Mouse (Mus musculus): ENCODE measurements at regions not wholly inside any gene's neighbourhood (a gene's known extent, or its start where the extent isn't known, plus 50 kb on each side); places are given as distances from the start of the nearest gene placed in this dataset.

DNA sequence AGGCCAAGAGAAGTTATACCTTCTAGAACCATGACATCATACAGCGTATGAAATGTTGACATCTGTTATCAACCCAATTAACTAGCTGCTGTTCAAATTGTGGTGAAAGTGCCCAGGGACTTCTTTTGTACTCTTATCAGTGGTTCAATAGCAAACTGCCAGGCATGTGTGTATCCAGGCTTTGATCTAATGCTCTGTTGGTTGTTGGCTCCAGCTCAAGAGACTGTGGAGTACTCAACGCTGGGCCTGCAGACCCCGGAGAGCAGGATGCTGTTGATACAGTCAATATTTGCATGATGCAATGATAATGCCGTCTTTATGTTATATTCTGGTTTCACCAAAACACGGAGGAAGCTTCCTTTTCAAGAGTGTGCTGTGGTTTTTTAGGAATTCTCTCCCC lies 102.9 kb downstream of the Mbip start:
- no peaks in the 10 kb centered on the region for H3K36me3 ChIP-seq (ENCODE audit: control insufficient read depth, insufficient read depth, low read length)
- no peak overlapping the region for H3K4me3 ChIP-seq (ENCODE audit: low read depth, low read length)
- no peak for ATAC-seq
- 71% methylated on average over 5 of the region's 5 CpGs for WGBS
- no peaks in the 10 kb centered on the region for H3K9me3 ChIP-seq (replicated peaks; ENCODE audit: control insufficient read depth, low read length, poor library complexity, severe bottlenecking)
- no peak overlapping the region for H3K4me2 ChIP-seq (ENCODE audit: low read length)
- H3K27me3 ChIP-seq (ENCODE audit: control insufficient read depth, insufficient read depth, low read depth, low read length): no peaks in the 10 kb centered on the region
- no peaks in the 10 kb centered on the region for H3K4me1 ChIP-seq (ENCODE audit: control insufficient read depth, insufficient read depth, low read length)
- no peak overlapping the region for H3K9ac ChIP-seq (ENCODE audit: low read depth, low read length)
- H3K27ac ChIP-seq (ENCODE audit: low read length): no peak overlapping the region

- H3K9me3 ChIP-seq (replicated peaks; ENCODE audit: control insufficient read depth, low read length, poor library complexity, severe bottlenecking): no peaks in the 10 kb centered on the region
- H3K4me1 ChIP-seq (ENCODE audit: control insufficient read depth, insufficient read depth, low read length): no peaks in the 10 kb centered on the region
- H3K27ac ChIP-seq (ENCODE audit: low read length): no peak overlapping the region
- H3K4me3 ChIP-seq (ENCODE audit: low read depth, low read length): no peak overlapping the region
- no peaks in the 10 kb centered on the region for H3K36me3 ChIP-seq (ENCODE audit: control insufficient read depth, insufficient read depth, low read length)
- 18% methylated on average over 5 of the region's 5 CpGs for WGBS
- no peak overlapping the region for H3K4me2 ChIP-seq (ENCODE audit: low read length)
- H3K27me3 ChIP-seq (ENCODE audit: control insufficient read depth, insufficient read depth, low read depth, low read length): no peaks in the 10 kb centered on the region
- ATAC-seq: no peak
- no peak overlapping the region for H3K9ac ChIP-seq (ENCODE audit: low read depth, low read length)
These were observed 104.0 kb downstream of the Mbip start for GRCm38 (mm10) chr12:56241735-56242134.

DNA sequence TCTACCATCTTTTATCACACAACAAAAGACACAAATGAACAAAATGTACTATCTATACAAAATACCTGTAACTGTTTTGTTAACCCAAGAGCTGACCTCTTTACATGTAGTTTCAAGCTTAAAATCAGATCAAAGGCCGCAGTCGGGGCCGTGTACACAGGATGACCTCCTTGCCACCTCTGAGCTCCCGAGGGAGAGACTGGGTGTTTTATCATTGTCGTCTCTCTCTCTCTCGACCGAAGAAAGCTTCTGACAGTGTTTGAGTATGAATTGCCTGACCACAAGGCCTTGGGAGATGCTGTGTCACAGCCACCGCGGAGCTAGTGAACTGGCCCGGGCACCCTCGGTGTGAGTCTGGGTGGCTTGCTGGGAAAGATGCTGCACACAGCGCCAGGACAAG lies 105.5 kb downstream of the Mbip start:
- Histone ChIP-seq H3K27ac (ENCODE audit: low read length) (no peak overlapping the region), H3K9ac (ENCODE audit: low read depth, low read length) (no peak overlapping the region), H3K4me1 (ENCODE audit: control insufficient read depth, insufficient read depth, low read length) (no peaks in the 10 kb centered on the region), H3K4me2 (ENCODE audit: low read length) (no peak overlapping the region), H3K9me3 (replicated peaks; ENCODE audit: control insufficient read depth, low read length, poor library complexity, severe bottlenecking) (no peaks in the 10 kb centered on the region), H3K27me3 (ENCODE audit: control insufficient read depth, insufficient read depth, low read depth, low read length) (no peaks in the 10 kb centered on the region), H3K4me3 (ENCODE audit: low read depth, low read length) (no peak overlapping the region), H3K36me3 (ENCODE audit: control insufficient read depth, insufficient read depth, low read length) (no peaks in the 10 kb centered on the region)
- 56% methylated on average over 12 of the region's 12 CpGs for WGBS
- no peak for ATAC-seq

DNA sequence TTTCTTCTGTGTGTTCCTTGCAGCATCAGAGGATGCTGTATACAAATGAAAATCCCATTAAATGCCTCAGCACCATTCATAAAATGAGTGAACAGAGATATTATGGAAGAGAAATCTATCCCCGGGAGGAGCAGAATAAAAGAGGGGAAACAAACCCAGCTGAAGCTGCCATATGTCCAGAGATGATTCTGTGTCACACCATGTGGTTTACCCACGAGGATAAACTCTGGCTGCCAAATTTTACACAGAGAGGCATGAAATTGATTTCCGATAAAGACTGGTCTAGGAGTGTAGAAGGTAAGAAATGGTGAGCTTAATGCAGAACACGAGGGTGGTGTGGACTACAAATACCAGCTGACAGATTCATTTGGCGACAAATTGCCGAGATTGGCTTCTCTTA lies 111.1 kb downstream of the Mbip start:
- Histone ChIP-seq H3K27me3 (ENCODE audit: control insufficient read depth, insufficient read depth, low read depth, low read length) (no peaks in the 10 kb centered on the region), H3K27ac (ENCODE audit: low read length) (no peak overlapping the region), H3K4me2 (ENCODE audit: low read length) (no peak overlapping the region), H3K9me3 (replicated peaks; ENCODE audit: control insufficient read depth, low read length, poor library complexity, severe bottlenecking) (no peaks in the 10 kb centered on the region), H3K4me1 (ENCODE audit: control insufficient read depth, insufficient read depth, low read length) (no peaks in the 10 kb centered on the region), H3K36me3 (ENCODE audit: control insufficient read depth, insufficient read depth, low read length) (no peaks in the 10 kb centered on the region), H3K9ac (ENCODE audit: low read depth, low read length) (no peak overlapping the region), H3K4me3 (ENCODE audit: low read depth, low read length) (no peak overlapping the region)
- WGBS: 57% methylated on average over 6 of the region's 6 CpGs
- no peak for ATAC-seq

DNA sequence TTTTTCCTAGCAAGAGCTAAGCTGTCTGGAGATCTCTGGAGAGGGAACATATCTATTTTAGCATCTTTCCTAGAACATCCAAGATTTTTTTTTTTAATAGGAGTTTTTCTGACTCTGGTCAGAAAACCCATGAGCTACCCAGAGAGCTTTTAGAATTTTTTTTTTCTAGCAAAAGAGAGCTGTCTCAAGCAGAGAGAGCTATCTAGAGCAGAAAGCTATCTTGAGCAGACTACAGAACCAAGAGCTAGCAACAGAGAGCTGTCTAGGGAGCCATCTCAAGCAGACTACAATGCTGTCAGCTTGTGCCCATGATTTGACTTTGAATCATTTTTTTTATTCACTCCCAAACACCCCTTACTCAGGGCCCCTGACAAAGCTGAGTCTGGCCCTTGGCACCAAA lies 112.5 kb downstream of the Mbip start:
- no peaks in the 10 kb centered on the region for H3K9me3 ChIP-seq (replicated peaks; ENCODE audit: control insufficient read depth, low read length, poor library complexity, severe bottlenecking)
- H3K4me3 ChIP-seq (ENCODE audit: low read depth, low read length): no peak overlapping the region
- no peak overlapping the region for H3K9ac ChIP-seq (ENCODE audit: low read depth, low read length)
- H3K4me1 ChIP-seq (ENCODE audit: control insufficient read depth, insufficient read depth, low read length): no peaks in the 10 kb centered on the region
- H3K27me3 ChIP-seq (ENCODE audit: control insufficient read depth, insufficient read depth, low read depth, low read length): no peaks in the 10 kb centered on the region
- H3K36me3 ChIP-seq (ENCODE audit: control insufficient read depth, insufficient read depth, low read length): no peaks in the 10 kb centered on the region
- H3K4me2 ChIP-seq (ENCODE audit: low read length): no peak overlapping the region
- no peak for ATAC-seq
- no peak overlapping the region for H3K27ac ChIP-seq (ENCODE audit: low read length)

GRCm38 (mm10) chr12:56224142-56224895 lies 121.4 kb downstream of the Mbip start:
- no peaks in the 10 kb centered on the region for H3K4me1 ChIP-seq (ENCODE audit: control insufficient read depth, insufficient read depth, low read length)
- no peak overlapping the region for H3K4me3 ChIP-seq (ENCODE audit: low read depth, low read length)
- no peak for ATAC-seq
- H3K27ac ChIP-seq (ENCODE audit: low read length): no peak overlapping the region
- WGBS: 94% methylated on average over 3 of the region's 3 CpGs
- H3K4me2 ChIP-seq (ENCODE audit: low read length): no peak overlapping the region
- H3K9ac ChIP-seq (ENCODE audit: low read depth, low read length): no peak overlapping the region
- H3K27me3 ChIP-seq (ENCODE audit: control insufficient read depth, insufficient read depth, low read depth, low read length): no peaks in the 10 kb centered on the region
- no peaks in the 10 kb centered on the region for H3K36me3 ChIP-seq (ENCODE audit: control insufficient read depth, insufficient read depth, low read length)
- H3K9me3 ChIP-seq (replicated peaks; ENCODE audit: control insufficient read depth, low read length, poor library complexity, severe bottlenecking): no peaks in the 10 kb centered on the region

DNA sequence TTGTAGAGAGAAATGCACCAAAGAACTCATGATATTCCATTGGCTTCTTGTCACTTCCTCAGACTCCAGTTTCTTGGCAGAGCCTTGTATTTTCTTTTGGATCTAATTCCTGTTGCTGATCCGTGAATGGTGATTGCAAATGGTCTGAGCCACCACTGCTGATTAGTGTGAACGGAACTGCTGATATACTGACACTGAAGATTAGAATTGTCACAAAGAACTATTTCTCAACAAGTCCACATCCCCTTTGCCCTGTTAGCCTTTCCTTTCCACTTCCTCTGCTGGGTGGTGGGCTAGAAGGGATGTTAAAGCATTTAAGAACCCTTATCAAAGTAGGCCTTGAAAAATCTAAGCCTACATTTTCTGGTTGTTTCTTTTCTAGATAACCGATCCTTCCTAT lies 152.2 kb downstream of the Mbip start:
- Histone ChIP-seq H3K27me3 (ENCODE audit: control insufficient read depth, insufficient read depth, low read depth, low read length) (no peaks in the 10 kb centered on the region), H3K4me3 (ENCODE audit: low read depth, low read length) (no peak overlapping the region), H3K27ac (ENCODE audit: low read length) (no peak overlapping the region), H3K4me1 (ENCODE audit: control insufficient read depth, insufficient read depth, low read length) (no peaks in the 10 kb centered on the region), H3K36me3 (ENCODE audit: control insufficient read depth, insufficient read depth, low read length) (no peaks in the 10 kb centered on the region), H3K9me3 (replicated peaks; ENCODE audit: control insufficient read depth, low read length, poor library complexity, severe bottlenecking) (no peaks in the 10 kb centered on the region), H3K9ac (ENCODE audit: low read depth, low read length) (no peak overlapping the region), H3K4me2 (ENCODE audit: low read length) (no peak overlapping the region)
- no peak for ATAC-seq
- WGBS: 91% methylated on average over 3 of the region's 3 CpGs

DNA sequence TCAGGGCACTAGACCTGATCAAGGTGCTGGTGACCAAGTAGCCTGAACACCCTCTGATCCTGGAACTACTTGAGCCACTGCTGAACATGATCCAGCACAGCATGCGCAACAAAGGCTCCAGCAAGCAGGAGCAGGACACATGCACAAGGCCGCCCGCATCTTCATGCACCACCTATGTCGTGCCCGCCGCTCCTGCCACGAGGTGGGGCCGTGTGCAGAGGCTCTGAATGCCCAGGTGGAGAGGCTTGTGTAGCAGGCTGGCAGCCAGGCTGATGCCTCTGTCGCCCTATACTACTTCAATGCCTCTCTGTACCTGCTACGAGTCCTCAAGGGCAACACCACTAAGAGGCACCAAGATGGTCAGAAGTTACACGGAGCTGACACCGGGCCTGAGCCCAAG lies 156.1 kb downstream of the Mbip start:
- H3K4me1 ChIP-seq (ENCODE audit: control insufficient read depth, insufficient read depth, low read length): no peaks in the 10 kb centered on the region
- no peak overlapping the region for H3K9ac ChIP-seq (ENCODE audit: low read depth, low read length)
- no peak for ATAC-seq
- H3K4me2 ChIP-seq (ENCODE audit: low read length): no peak overlapping the region
- no peaks in the 10 kb centered on the region for H3K27me3 ChIP-seq (ENCODE audit: control insufficient read depth, insufficient read depth, low read depth, low read length)
- 95% methylated on average over 12 of the region's 12 CpGs for WGBS
- no peak overlapping the region for H3K4me3 ChIP-seq (ENCODE audit: low read depth, low read length)
- H3K9me3 ChIP-seq (replicated peaks; ENCODE audit: control insufficient read depth, low read length, poor library complexity, severe bottlenecking): no peaks in the 10 kb centered on the region
- no peak overlapping the region for H3K27ac ChIP-seq (ENCODE audit: low read length)
- H3K36me3 ChIP-seq (ENCODE audit: control insufficient read depth, insufficient read depth, low read length): no peaks in the 10 kb centered on the region

DNA sequence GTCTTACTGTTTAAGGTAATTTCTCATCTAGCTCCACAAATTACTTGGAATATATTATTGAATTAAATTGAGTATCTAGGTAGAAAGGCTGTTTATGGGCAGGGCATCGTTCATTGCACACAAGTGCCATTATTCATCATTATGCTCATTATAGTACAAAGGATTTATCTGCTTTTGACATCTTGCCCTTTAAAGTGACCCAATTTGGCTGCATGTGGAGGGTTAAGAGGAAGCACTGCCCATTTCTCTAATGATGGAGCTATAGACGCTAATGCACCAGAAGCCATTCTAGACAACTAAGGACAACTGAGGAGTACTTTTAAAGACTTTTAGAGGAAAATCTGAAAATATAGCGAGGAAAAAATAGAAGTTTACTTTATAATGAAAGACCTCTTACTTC lies 185.0 kb downstream of the Mbip start:
- H3K27ac ChIP-seq (ENCODE audit: low read length): no peak overlapping the region
- H3K4me1 ChIP-seq (ENCODE audit: control insufficient read depth, insufficient read depth, low read length): no peaks in the 10 kb centered on the region
- H3K4me3 ChIP-seq (ENCODE audit: low read depth, low read length): no peak overlapping the region
- ATAC-seq: no peak
- no peak overlapping the region for H3K4me2 ChIP-seq (ENCODE audit: low read length)
- no peak overlapping the region for H3K9ac ChIP-seq (ENCODE audit: low read depth, low read length)
- H3K9me3 ChIP-seq (replicated peaks; ENCODE audit: control insufficient read depth, low read length, poor library complexity, severe bottlenecking): no peaks in the 10 kb centered on the region
- 74% methylated on average over 3 of the region's 3 CpGs for WGBS
- no peaks in the 10 kb centered on the region for H3K36me3 ChIP-seq (ENCODE audit: control insufficient read depth, insufficient read depth, low read length)
- H3K27me3 ChIP-seq (ENCODE audit: control insufficient read depth, insufficient read depth, low read depth, low read length): no peaks in the 10 kb centered on the region
